Mouse (Mus musculus): ENCODE results near the gene Sart3.

- TF ChIP-seq CTCF (IDR thresholded peaks at IDR 0.05; ENCODE audit: low read depth) (no peak), EP300 (IDR thresholded peaks at IDR 0.05; ENCODE audit: low read depth) (no peak)
Measured at GRCm38 (mm10) chr5:113815041-113815389, 42.7 kb upstream of the Sart3 start.

All from liver, embryonic 14.5 days (tissue).